Mouse (Mus musculus): ENCODE data around the gene Grm7. TPM values are rescaled to one million over a fixed set of nuclear protein-coding genes. Genes with fewer than 3 reads are reported as not detected.

Gene Grm7
- 0.40 and 0.87 TPM in 2 replicates for polyA plus RNA-seq (2015; fragmentation: Nextera tagmentation; extraction: Ambion mirVana)

- Histone ChIP-seq H3K27ac (replicated peaks) (no peak within 1 kb of the TSS), H3K9ac (peak within 1 kb of the TSS; percentile 33), H3K4me3 (peak within 1 kb of the TSS; percentile 54), H3K36me3 (no peaks in the 10 kb centered on the region), H3K27me3 (replicated peaks) (peaks cover 64% of the 10 kb centered on the region), H3K4me2 (peak within 1 kb of the TSS; percentile 78), H3K9me3 (no peaks in the 10 kb centered on the region), H3K4me1 (0 out of 2 replicates have a peak, but pooled peaks cover 12% of the 10 kb centered on the region)
- 1% methylated on average over 62 of the region's 65 CpGs for WGBS
- ATAC-seq (ENCODE audit: extremely low read depth, insufficient number of reproducible peaks, low FRiP score, low TSS enrichment), result no peak
Observed at GRCm38 (mm10) chr6:110645411-110646361, at the start of gene Grm7. Gene Grm7, plus strand, starts transcription at chr6:110645581.

- Histone ChIP-seq H3K4me1 (0 out of 2 replicates have a peak, but pooled peaks cover 12% of the 10 kb centered on the region), H3K9ac (0 out of 2 replicates have a peak overlapping the region, but pooled peaks have one; percentile 33), H3K27ac (replicated peaks) (no peak overlapping the region), H3K36me3 (no peaks in the 10 kb centered on the region), H3K9me3 (no peaks in the 10 kb centered on the region), H3K27me3 (replicated peaks) (peaks cover 64% of the 10 kb centered on the region), H3K4me3 (peak overlapping the region; percentile 54), H3K4me2 (peak overlapping the region; percentile 78)
- 1% methylated on average over 7 of the region's 7 CpGs for WGBS
- no peak for ATAC-seq (ENCODE audit: extremely low read depth, insufficient number of reproducible peaks, low FRiP score, low TSS enrichment)
Observed at GRCm38 (mm10) chr6:110645041-110645410, 355 bp upstream of the Grm7 start.

- H3K4me1 ChIP-seq, result 0 out of 2 replicates have a peak, but pooled peaks cover 12% of the 10 kb centered on the region
- H3K27me3 ChIP-seq (replicated peaks), result peaks cover 64% of the 10 kb centered on the region
- no peak overlapping the region for H3K9ac ChIP-seq
- 6% methylated on average over 12 of the region's 12 CpGs for WGBS
- no peak for ATAC-seq (ENCODE audit: extremely low read depth, insufficient number of reproducible peaks, low FRiP score, low TSS enrichment)
- H3K4me2 ChIP-seq, result peak overlapping the region; percentile 78
- H3K9me3 ChIP-seq, result no peaks in the 10 kb centered on the region
- H3K27ac ChIP-seq (replicated peaks), result no peak overlapping the region
- peak overlapping the region; percentile 54 for H3K4me3 ChIP-seq
- H3K36me3 ChIP-seq, result no peaks in the 10 kb centered on the region
Observed at GRCm38 (mm10) chr6:110646901-110647300, 1.5 kb downstream of the Grm7 start.

DNA sequence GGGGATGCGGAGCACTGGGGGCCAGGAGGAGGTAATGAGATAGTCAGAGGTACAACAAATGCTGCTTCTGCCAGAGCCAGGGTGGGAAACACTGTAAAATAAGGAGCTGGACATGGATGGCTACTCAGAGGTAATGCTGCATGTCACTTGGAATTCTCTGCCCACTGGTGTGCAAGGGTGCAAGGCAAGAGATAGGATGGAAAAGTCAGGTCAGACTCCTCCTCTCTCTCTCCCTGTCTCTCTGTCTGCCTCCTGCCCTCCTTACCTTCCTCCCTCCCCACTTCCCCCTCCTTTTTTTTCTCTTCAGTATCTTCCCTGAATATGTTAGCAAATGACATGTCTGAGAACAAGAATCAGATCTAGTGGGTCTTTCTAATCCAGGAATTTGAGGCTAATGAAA is 3.8 kb downstream of the Grm7 start:
- H3K27ac ChIP-seq (replicated peaks), result no peak overlapping the region
- no peaks in the 10 kb centered on the region for H3K36me3 ChIP-seq
- 0 out of 2 replicates have a peak, but pooled peaks cover 12% of the 10 kb centered on the region for H3K4me1 ChIP-seq
- H3K9me3 ChIP-seq, result no peaks in the 10 kb centered on the region
- H3K9ac ChIP-seq, result no peak overlapping the region
- H3K4me3 ChIP-seq, result no peak overlapping the region
- 70% methylated on average over 1 of the region's 1 CpGs for WGBS
- H3K4me2 ChIP-seq, result no peak overlapping the region
- ATAC-seq (ENCODE audit: extremely low read depth, insufficient number of reproducible peaks, low FRiP score, low TSS enrichment), result no peak
- peaks cover 51% of the 10 kb centered on the region for H3K27me3 ChIP-seq (replicated peaks)

DNA sequence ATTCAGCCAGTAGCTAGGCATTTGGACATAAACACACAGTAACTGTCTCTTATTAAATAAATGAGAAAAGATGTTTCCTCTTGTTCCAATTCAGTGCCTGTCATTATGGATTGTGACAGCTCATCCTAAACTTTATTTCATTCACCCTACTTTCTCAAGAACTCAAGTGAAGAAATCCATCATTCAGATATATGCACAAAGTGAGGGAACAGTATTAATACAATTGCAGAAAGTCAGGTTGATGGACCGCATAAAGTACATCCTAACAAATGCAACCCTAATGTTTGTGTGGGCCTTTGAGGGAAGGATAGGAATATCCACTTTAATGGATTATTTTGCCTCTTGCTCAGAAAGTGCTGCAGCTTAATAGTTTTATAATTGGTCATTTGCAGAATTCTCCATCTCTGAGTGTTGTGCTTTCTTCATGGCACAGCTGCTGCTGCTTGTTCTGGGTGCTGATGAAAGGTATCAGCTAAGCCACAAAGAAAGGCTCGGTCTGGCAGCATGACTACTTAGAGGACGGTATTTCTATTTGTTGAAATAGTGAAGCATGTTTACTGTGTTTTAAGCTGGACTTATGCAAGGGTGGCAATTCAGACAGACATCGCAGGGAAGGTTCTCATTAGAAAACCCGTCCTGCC is 8.1 kb downstream of the Grm7 start:
- peaks cover 9% of the 10 kb centered on the region for H3K27me3 ChIP-seq (replicated peaks)
- H3K36me3 ChIP-seq, result no peaks in the 10 kb centered on the region
- H3K27ac ChIP-seq (replicated peaks), result no peak overlapping the region
- no peak for ATAC-seq (ENCODE audit: extremely low read depth, insufficient number of reproducible peaks, low FRiP score, low TSS enrichment)
- H3K9ac ChIP-seq, result no peak overlapping the region
- 70% methylated on average over 5 of the region's 5 CpGs for whole genome bisulfite sequencing
- no peaks in the 10 kb centered on the region for H3K4me1 ChIP-seq
- no peak overlapping the region for H3K4me3 ChIP-seq
- H3K9me3 ChIP-seq, result no peaks in the 10 kb centered on the region
- H3K4me2 ChIP-seq, result no peak overlapping the region

GRCm38 (mm10) chr6:110664436-110664835 is 19.1 kb downstream of the Grm7 start:
- no peaks in the 10 kb centered on the region for H3K4me1 ChIP-seq
- no peak overlapping the region for H3K27ac ChIP-seq (replicated peaks)
- WGBS, result 81% methylated on average over 1 of the region's 1 CpGs
- H3K27me3 ChIP-seq (replicated peaks), result no peaks in the 10 kb centered on the region
- H3K36me3 ChIP-seq, result no peaks in the 10 kb centered on the region
- H3K4me2 ChIP-seq, result no peak overlapping the region
- H3K9me3 ChIP-seq, result no peaks in the 10 kb centered on the region
- ATAC-seq (ENCODE audit: extremely low read depth, insufficient number of reproducible peaks, low FRiP score, low TSS enrichment), result no peak
- H3K4me3 ChIP-seq, result no peak overlapping the region
- H3K9ac ChIP-seq, result no peak overlapping the region

DNA sequence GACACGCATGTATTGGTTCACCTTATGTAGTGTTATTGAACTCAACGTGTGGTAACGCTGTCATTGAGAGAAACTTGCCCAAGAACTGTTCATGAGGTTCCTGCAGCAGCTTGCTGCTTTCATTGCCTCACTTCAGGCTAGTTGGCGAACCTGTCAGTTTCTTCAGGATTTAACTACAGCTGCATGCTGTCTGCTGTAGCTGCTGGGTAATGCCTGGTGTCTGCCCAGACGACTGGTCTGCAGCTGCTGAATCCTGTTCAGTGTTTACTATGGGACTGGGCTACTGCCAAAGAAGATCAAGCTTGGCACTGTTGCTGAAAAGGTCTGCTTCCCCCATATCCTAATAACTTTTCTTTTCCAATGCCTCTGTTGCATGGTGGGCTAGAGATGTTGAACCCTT is 23.1 kb downstream of the Grm7 start:
- no peak for ATAC-seq (ENCODE audit: extremely low read depth, insufficient number of reproducible peaks, low FRiP score, low TSS enrichment)
- H3K27me3 ChIP-seq (replicated peaks), result no peaks in the 10 kb centered on the region

DNA sequence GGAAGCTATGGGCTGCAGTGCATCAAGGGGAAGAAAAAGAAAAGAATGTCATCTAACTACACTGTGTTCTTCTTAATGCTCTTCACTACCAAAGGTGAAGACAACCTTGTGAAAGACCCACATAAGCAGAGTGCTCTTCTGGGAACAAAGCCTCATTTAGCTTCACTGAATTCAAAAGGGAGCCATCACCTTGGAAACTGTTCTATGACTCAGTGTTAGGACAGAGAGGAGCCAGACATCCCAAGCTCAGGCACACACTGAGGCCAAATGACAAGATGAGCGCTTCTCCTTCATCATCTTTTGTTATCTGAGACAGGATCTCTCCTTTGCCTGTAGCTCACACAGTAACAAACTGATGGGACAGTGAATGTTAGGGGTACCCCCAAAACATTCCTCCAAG is 45.6 kb downstream of the Grm7 start:
- Histone ChIP-seq H3K4me1 (no peaks in the 10 kb centered on the region), H3K4me3 (no peak overlapping the region), H3K4me2 (no peak overlapping the region), H3K27ac (replicated peaks) (no peak overlapping the region), H3K9me3 (no peaks in the 10 kb centered on the region), H3K27me3 (replicated peaks) (no peaks in the 10 kb centered on the region), H3K36me3 (no peaks in the 10 kb centered on the region), H3K9ac (no peak overlapping the region)
- ATAC-seq (ENCODE audit: extremely low read depth, insufficient number of reproducible peaks, low FRiP score, low TSS enrichment), result no peak
- 68% methylated on average over 1 of the region's 1 CpGs for WGBS

More for the DNA sequence above, 23.1 kb downstream of the Grm7 start:
- Histone ChIP-seq H3K36me3 (no peaks in the 10 kb centered on the region), H3K4me1 (no peaks in the 10 kb centered on the region), H3K27ac (replicated peaks) (no peak overlapping the region), H3K9me3 (no peaks in the 10 kb centered on the region), H3K4me3 (no peak overlapping the region), H3K9ac (no peak overlapping the region), H3K4me2 (no peak overlapping the region)
- WGBS, result 59% methylated on average over 5 of the region's 5 CpGs

DNA sequence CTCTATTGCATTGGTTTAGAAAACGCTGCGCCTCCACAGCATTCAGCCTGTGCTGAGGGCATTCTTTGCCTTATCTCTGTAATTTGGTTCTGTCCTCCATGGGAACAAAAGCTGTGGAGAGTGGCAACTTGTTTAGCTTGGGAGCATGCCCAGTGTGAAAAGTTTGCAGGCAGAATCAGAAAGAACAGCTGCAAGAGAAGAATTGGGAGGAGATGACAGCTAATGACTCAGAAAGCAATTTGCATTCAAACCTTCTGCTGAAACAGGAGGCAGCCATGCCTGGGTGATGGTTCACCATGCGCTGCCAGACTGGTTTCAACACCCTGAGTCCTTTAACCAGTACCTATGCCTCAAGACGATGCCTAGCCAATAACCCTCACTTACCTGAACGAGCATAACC is 64.4 kb downstream of the Grm7 start:
- Histone ChIP-seq H3K9ac (no peak overlapping the region), H3K36me3 (no peaks in the 10 kb centered on the region), H3K4me3 (no peak overlapping the region), H3K9me3 (no peaks in the 10 kb centered on the region), H3K27me3 (replicated peaks) (no peaks in the 10 kb centered on the region), H3K4me2 (no peak overlapping the region), H3K27ac (replicated peaks) (no peak overlapping the region), H3K4me1 (no peaks in the 10 kb centered on the region)
- no peak for ATAC-seq (ENCODE audit: extremely low read depth, insufficient number of reproducible peaks, low FRiP score, low TSS enrichment)
- 67% methylated on average over 5 of the region's 5 CpGs for WGBS

DNA sequence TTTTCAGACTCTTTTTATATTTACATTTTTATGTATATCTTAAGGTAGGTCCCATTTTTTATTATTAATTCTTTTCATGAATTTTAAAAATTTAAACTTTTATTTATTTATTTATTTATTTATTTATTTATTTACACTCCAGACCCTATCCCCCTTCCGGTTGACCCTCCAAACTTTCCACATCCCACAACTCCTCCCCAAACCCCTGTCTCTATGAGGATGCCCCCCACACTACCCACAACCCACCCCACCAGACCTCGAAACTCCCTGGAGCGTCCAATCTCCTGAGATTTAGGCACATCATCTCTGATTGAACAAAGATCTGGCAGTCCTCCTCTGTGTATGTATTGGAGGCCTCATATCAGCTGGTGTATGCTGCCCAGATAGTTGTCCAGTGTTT is 69.6 kb downstream of the Grm7 start:
- no peak overlapping the region for H3K4me2 ChIP-seq
- no peak overlapping the region for H3K27ac ChIP-seq (replicated peaks)
- H3K4me1 ChIP-seq, result no peaks in the 10 kb centered on the region
- H3K4me3 ChIP-seq, result no peak overlapping the region
- no peaks in the 10 kb centered on the region for H3K36me3 ChIP-seq
- no peak overlapping the region for H3K9ac ChIP-seq
- H3K9me3 ChIP-seq, result no peaks in the 10 kb centered on the region
- WGBS, result 86% methylated on average over 3 of the region's 3 CpGs
- no peaks in the 10 kb centered on the region for H3K27me3 ChIP-seq (replicated peaks)
- no peak for ATAC-seq (ENCODE audit: extremely low read depth, insufficient number of reproducible peaks, low FRiP score, low TSS enrichment)

DNA sequence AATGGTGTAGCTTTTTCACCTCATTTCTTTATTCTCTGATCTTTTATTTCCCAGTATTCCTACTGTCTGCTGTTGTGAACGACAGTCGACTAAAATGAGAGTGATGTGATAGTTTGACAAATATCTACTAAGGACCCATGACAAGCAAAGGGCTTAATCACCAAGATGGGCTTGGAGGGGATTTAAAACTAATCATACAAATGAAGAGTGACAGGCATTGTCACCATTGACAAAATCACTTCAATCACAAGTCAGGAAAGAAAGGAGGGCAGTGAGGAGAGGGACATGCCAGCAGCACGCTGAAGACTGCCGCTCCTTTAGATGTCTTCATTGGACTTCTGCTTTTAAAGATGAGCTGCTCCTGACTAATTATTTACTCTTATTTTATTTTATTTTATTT is 78.0 kb downstream of the Grm7 start:
- no peaks in the 10 kb centered on the region; the same call in 1 of the 2 replicates for H3K9me3 ChIP-seq
- no peak overlapping the region for H3K4me2 ChIP-seq
- H3K27me3 ChIP-seq (replicated peaks), result no peaks in the 10 kb centered on the region
- H3K9ac ChIP-seq, result no peak overlapping the region
- ATAC-seq (ENCODE audit: extremely low read depth, insufficient number of reproducible peaks, low FRiP score, low TSS enrichment), result no peak
- 78% methylated on average over 4 of the region's 4 CpGs for WGBS
- H3K27ac ChIP-seq (replicated peaks), result no peak overlapping the region
- no peaks in the 10 kb centered on the region for H3K4me1 ChIP-seq
- no peak overlapping the region for H3K4me3 ChIP-seq
- H3K36me3 ChIP-seq, result no peaks in the 10 kb centered on the region
